Mouse (Mus musculus) mouse embryonic stem cell (cell line): ENCODE measurements around the gene Arhgap24.
"Not testable (repeated sequence)": the region's sequence is repeated elsewhere in the genome, so short reads cannot be mapped to it uniquely, and the experiment has no call there.

ENCODE experiments used
- in situ Hi-C, 2 experiments: fragments of 300-500 bp; cut with MboI; formaldehyde crosslinking; loops; 1 replicate in 1 of 2; 3 replicates in 1 of 2; pipeline ENCODE4 v1.14.3; 2019 to 2020; ENCODE audit warnings: low sequenced_read_pairs in 2 of 2, low pct_unique_long_range_greater_than_20kb in 1 of 2, mixed read lengths in 1 of 2; ENCODE audit not compliant: unreplicated experiment in 1 of 2

Arhgap24 gene

GRCm38 (mm10) chr5:102888482-102889162 is 407.4 kb downstream of the Arhgap24 start:
- in situ Hi-C loops, result no loop called here

- in situ Hi-C loops, result no loop called here
Observed at GRCm38 (mm10) chr5:102889163-102889488, 407.9 kb downstream of the Arhgap24 start.

- in situ Hi-C loops, result no loop called here
Observed at GRCm38 (mm10) chr5:102892226-102892625, 411.0 kb downstream of the Arhgap24 start.

GRCm38 (mm10) chr5:102898301-102898700 is 417.1 kb downstream of the Arhgap24 start:
- in situ Hi-C loops, result no loop called here

- in situ Hi-C loops, result no loop called here
Observed at GRCm38 (mm10) chr5:102899680-102900215, 418.6 kb downstream of the Arhgap24 start.

- in situ Hi-C loops, result no loop called here
Observed at GRCm38 (mm10) chr5:102901176-102901575, 420.0 kb downstream of the Arhgap24 start.

GRCm38 (mm10) chr5:102903487-102903886 is 422.3 kb downstream of the Arhgap24 start:
- in situ Hi-C loops, result no loop called here

GRCm38 (mm10) chr5:102904066-102904465 is 422.9 kb downstream of the Arhgap24 start:
- in situ Hi-C loops, result no loop called here

GRCm38 (mm10) chr5:102905441-102906211 is 424.4 kb downstream of the Arhgap24 start:
- in situ Hi-C loops, result no loop called here

GRCm38 (mm10) chr5:102920199-102920598 is 439.0 kb downstream of the Arhgap24 start:
- in situ Hi-C loops, result no loop called here

GRCm38 (mm10) chr5:102926786-102927185 is 445.6 kb downstream of the Arhgap24 start:
- in situ Hi-C loops, result no loop called here

- in situ Hi-C loops, result no loop called here
Observed at GRCm38 (mm10) chr5:102930161-102930560, 449.0 kb downstream of the Arhgap24 start.

GRCm38 (mm10) chr5:102943864-102944630 is 462.9 kb downstream of the Arhgap24 start:
- in situ Hi-C loops, result not testable (repeated sequence)

- in situ Hi-C loops, result no loop called here
Observed at GRCm38 (mm10) chr5:102946625-102947024, 465.4 kb downstream of the Arhgap24 start.

GRCm38 (mm10) chr5:102947061-102947711 is 466.0 kb downstream of the Arhgap24 start:
- in situ Hi-C loops, result no loop called here
